Mouse (Mus musculus) liver, embryonic 14.5 days (tissue): ENCODE measurements at regions not wholly inside any gene's neighbourhood (a gene's known extent, or its start where the extent isn't known, plus 50 kb on each side); places are given as distances from the start of the nearest gene placed in this dataset.
A peak's percentile ranks its signal among the peaks of the same experiment; 100 is the strongest.

Source experiments
- ATAC-seq: fragments of 200-750 bp; cut with Nextera tagmentation; 2 replicates; pipeline ENCODE4 v1.8.0; 2017; ENCODE audit warnings: moderate number of reproducible peaks, mild to moderate bottlenecking, moderate library complexity; ENCODE audit not compliant: insufficient read depth
- DNase-seq, 3 experiments: peaks; one replicate each; pipeline ENCODE4 v3.0.0-alpha.2; 2012 to 2013; ENCODE audit warnings: low read depth in 3 of 3, low spot score in 3 of 3
- H3K27ac ChIP-seq: fragments of 300-500 bp; sonication (generic); 2 replicates; pipeline ENCODE4 v1.5.1; 2014; ENCODE audit warnings: moderate library complexity, mild to moderate bottlenecking, control low read depth, inconsistent platforms
- H3K27me3 ChIP-seq: fragments of 300-500 bp; sonication (generic); 2 replicates; pipeline ENCODE4 v1.6.1; 2014; ENCODE audit warnings: mild to moderate bottlenecking, low read length, moderate library complexity; ENCODE audit not compliant: control insufficient read depth, insufficient read depth
- H3K36me3 ChIP-seq: fragments of 300-500 bp; sonication (generic); replicated peaks from 2 replicates; pipeline ENCODE4 v1.6.1; 2014; ENCODE audit warnings: low read depth; ENCODE audit not compliant: control insufficient read depth, insufficient read depth
- H3K4me1 ChIP-seq, 2 experiments: fragments of 200-500 bp in 1 of 2; fragments of 300-500 bp in 1 of 2; sonication (generic) in 1 of 2; replicated peaks; 2 replicates each; pipeline ENCODE4 v1.6.1; 2012 to 2014; ENCODE audit warnings: antibody characterized with exemption in 1 of 2, inconsistent platforms in 1 of 2, low read length in 1 of 2; ENCODE audit not compliant: control insufficient read depth in 2 of 2, insufficient read depth in 2 of 2
- H3K4me2 ChIP-seq: fragments of 300-500 bp; sonication (generic); 2 replicates; pipeline ENCODE4 v1.6.1; 2014; ENCODE audit warnings: low read depth, mild to moderate bottlenecking, control low read depth, moderate library complexity
- H3K4me3 ChIP-seq, 2 experiments: fragments of 200-500 bp in 1 of 2; fragments of 300-500 bp in 1 of 2; sonication (generic) in 1 of 2; 2 replicates each; pipeline ENCODE4 v1.5.1; 2012 to 2014; ENCODE audit warnings: low read depth in 2 of 2, low read length in 2 of 2, mild to moderate bottlenecking in 2 of 2, control low read depth in 1 of 2, inconsistent platforms in 1 of 2, moderate library complexity in 1 of 2; ENCODE audit not compliant: insufficient read depth in 1 of 2
- H3K9ac ChIP-seq: fragments of 300-500 bp; sonication (generic); replicated peaks from 2 replicates; pipeline ENCODE4 v1.6.1; 2014; ENCODE audit warnings: mild to moderate bottlenecking, control low read depth, moderate library complexity
- H3K9me3 ChIP-seq: fragments of 300-500 bp; sonication (generic); 2 replicates; pipeline ENCODE4 v1.6.1; 2016; ENCODE audit warnings: low read length, mixed read lengths; ENCODE audit not compliant: control insufficient read depth
- CTCF ChIP-seq: IDR thresholded peaks from 2 replicates; pipeline ENCODE4 v1.5.1; 2016; ENCODE audit warnings: antibody characterized with exemption, low read depth, control low read depth
- EP300 ChIP-seq: IDR thresholded peaks from 2 replicates; pipeline ENCODE4 v1.6.1; 2016; ENCODE audit warnings: antibody characterized with exemption, low read depth
- WGBS: fragments of 180-500 bp; shearing (Covaris S2); extraction: QIAGEN DNeasy Blood & Tissue Kit; methylation state at CpG from one replicate; pipeline ENCODE4 v1.1.7; 2014; ENCODE audit not compliant: insufficient replicate concordance; 5-methylcytosine and 5-hydroxymethylcytosine counted together

DNA sequence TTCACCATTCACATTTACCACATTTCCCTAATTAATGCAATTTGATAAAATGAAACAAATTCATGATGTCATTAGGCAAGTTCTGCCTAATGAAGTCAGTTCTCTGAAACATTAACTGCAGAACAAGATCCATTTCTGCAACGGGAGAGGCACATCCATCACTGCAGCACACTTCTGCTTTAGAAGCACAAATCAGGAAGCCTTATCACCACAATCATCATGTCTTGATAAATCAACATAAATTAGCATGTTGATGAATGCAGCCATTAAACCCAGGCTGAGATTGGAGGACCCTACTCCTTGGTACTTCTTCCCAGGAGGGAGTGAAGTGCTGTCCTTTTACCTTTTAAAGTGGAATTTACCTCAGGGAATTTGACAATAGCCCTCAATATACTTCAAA lies 1195.4 kb downstream of the Defb40 start:
- Histone ChIP-seq H3K4me3 (no peak overlapping the region), H3K4me1 (no peaks in the 10 kb centered on the region), H3K27me3 (no peaks in the 10 kb centered on the region), H3K27ac (no peak overlapping the region), H3K4me2 (no peak overlapping the region), H3K36me3 (no peaks in the 10 kb centered on the region), H3K9me3 (no peaks in the 10 kb centered on the region), H3K9ac (no peak overlapping the region)
- no peak for ATAC-seq
- no peak for TF ChIP-seq EP300
- no peak for TF ChIP-seq CTCF
- no peak for DNase-seq
- WGBS, result 42% methylated on average over 1 of the region's 1 CpGs

GRCm38 (mm10) chr8:17781559-17782283 lies 1196.3 kb downstream of the Defb40 start:
- no peak overlapping the region for H3K27ac ChIP-seq
- DNase-seq (no peak), ATAC-seq (no peak)
- no peak overlapping the region for H3K4me2 ChIP-seq
- no peak overlapping the region for H3K4me3 ChIP-seq
- no peaks in the 10 kb centered on the region for H3K9me3 ChIP-seq
- no peak for TF ChIP-seq CTCF
- no peak for TF ChIP-seq EP300
- no peaks in the 10 kb centered on the region for H3K27me3 ChIP-seq
- H3K4me1 ChIP-seq, result no peaks in the 10 kb centered on the region
- no peaks in the 10 kb centered on the region for H3K36me3 ChIP-seq
- WGBS, result 52% methylated on average over 2 of the region's 2 CpGs
- H3K9ac ChIP-seq, result no peak overlapping the region

GRCm38 (mm10) chr8:17775411-17775810 lies 1202.6 kb downstream of the Defb40 start:
- DNase-seq (no peak), ATAC-seq (no peak)
- no peaks in the 10 kb centered on the region for H3K36me3 ChIP-seq
- no peak overlapping the region for H3K4me2 ChIP-seq
- no peak overlapping the region for H3K9ac ChIP-seq
- no peaks in the 10 kb centered on the region for H3K9me3 ChIP-seq
- H3K4me3 ChIP-seq, result no peak overlapping the region
- H3K27ac ChIP-seq, result no peak overlapping the region
- H3K4me1 ChIP-seq, result no peaks in the 10 kb centered on the region
- TF ChIP-seq EP300 (no peak), CTCF (no peak)
- H3K27me3 ChIP-seq, result no peaks in the 10 kb centered on the region
- WGBS, result 34% methylated on average over 3 of the region's 3 CpGs

DNA sequence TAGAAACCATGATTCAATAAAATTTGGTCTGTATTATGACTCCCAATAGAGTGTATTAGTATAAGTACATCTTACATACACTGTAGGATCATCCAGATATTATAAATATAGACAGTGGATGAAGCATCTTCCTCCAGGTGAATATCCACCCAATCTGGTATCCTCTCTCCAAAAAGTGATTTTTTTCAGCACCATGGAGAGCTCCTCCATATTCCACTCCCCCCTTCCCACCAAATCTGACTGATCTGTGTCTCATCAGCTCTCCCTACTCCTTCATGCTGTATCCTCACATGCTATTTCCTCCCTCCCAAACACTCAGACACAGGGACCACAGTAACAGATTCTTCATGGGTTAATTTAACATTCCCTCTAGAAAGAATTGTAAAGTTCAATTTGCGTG lies 1204.7 kb downstream of the Defb40 start:
- H3K4me2 ChIP-seq, result no peak overlapping the region
- H3K4me3 ChIP-seq, result no peak overlapping the region
- H3K27me3 ChIP-seq, result no peaks in the 10 kb centered on the region
- no peaks in the 10 kb centered on the region for H3K4me1 ChIP-seq
- no peak overlapping the region for H3K9ac ChIP-seq
- DNase-seq, result no peak
- 64% methylated on average over 1 of the region's 1 CpGs for WGBS
- no peaks in the 10 kb centered on the region for H3K36me3 ChIP-seq
- no peak for ATAC-seq
- H3K9me3 ChIP-seq, result no peaks in the 10 kb centered on the region
- no peak for TF ChIP-seq EP300
- TF ChIP-seq CTCF, result no peak
- H3K27ac ChIP-seq, result no peak overlapping the region

DNA sequence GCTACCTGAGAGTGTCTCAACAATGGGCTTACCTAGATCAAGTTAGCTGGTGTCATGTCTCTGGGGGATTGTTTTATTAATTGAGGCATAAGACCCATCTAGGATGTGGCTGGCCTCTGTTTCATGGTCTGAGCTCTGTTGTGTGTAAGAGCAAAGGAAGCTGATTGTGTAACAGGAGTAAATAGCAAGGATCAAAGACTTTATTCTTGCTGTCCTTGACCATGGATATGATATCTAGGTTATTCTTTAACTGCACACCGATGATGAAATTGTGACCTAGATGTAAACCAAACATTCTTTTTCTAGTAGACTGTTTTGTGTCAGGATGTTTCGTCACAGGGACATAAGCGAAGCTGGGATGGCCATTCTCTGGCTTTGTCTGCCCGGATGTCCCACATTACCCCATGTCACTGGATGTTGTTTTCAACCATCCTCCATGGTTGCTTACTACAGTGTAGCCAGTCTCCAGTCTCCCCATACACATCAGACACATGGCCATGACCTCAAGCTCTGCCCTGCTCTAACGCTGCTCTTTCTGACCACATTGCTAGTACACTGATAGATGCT lies 1210.5 kb downstream of the Defb40 start:
- no peaks in the 10 kb centered on the region for H3K27me3 ChIP-seq
- no peak overlapping the region for H3K9ac ChIP-seq
- H3K27ac ChIP-seq, result no peak overlapping the region
- H3K4me1 ChIP-seq, result peaks cover 0 to 5% of the 10 kb centered on the region in 2 experiments; a peak in 1 of 4 replicates
- H3K4me2 ChIP-seq, result no peak overlapping the region
- peak; percentile 10 to 19 (median 18) for DNase-seq
- no peak overlapping the region for H3K4me3 ChIP-seq
- no peaks in the 10 kb centered on the region for H3K36me3 ChIP-seq
- peak; percentile 78 for ATAC-seq
- WGBS, result 57% methylated on average over 5 of the region's 5 CpGs
- no peaks in the 10 kb centered on the region for H3K9me3 ChIP-seq
- no peak for TF ChIP-seq CTCF
- TF ChIP-seq EP300, result no peak
